Mouse (Mus musculus): ENCODE measurements around the gene Dbnl.
A peak's percentile ranks its signal among the peaks of the same experiment; 100 is the strongest.

The Dbnl gene

GRCm38 (mm10) chr11:5788056-5789014, at the start of gene Dbnl:
Dbnl (plus strand) TSS chr11:5788488.
- peak; percentile 95 for DNase-seq

- DNase-seq: no peak
Measured at GRCm38 (mm10) chr11:5738888-5739632, 49.2 kb upstream of the Dbnl start.

GRCm38 (mm10) chr11:5739846-5740245, 48.4 kb upstream of the Dbnl start:
- no peak for DNase-seq

DNA sequence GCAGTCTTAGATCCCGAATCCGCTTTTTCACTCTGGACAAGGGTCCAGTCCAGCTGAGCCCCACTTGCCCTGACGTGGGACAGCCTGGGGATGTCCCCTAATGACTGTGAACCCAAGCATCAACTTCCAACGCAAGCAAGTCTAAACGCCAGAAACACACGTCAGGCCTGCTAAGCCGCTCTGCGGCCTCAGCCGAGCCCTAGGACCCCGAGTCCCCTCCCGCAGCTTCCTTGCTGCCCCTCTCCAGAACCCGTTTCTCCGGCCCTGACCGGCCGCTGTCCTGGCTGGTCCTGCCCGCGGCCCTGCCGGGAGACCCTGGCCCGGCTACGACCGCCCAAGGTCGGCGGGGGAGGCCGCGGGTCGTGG, 47.7 kb upstream of the Dbnl start:
- no peak for DNase-seq

GRCm38 (mm10) chr11:5740965-5741627, 47.2 kb upstream of the Dbnl start:
- peak; percentile 82 for DNase-seq

- no peak for DNase-seq
Measured at GRCm38 (mm10) chr11:5742106-5742505, 46.2 kb upstream of the Dbnl start.

DNA sequence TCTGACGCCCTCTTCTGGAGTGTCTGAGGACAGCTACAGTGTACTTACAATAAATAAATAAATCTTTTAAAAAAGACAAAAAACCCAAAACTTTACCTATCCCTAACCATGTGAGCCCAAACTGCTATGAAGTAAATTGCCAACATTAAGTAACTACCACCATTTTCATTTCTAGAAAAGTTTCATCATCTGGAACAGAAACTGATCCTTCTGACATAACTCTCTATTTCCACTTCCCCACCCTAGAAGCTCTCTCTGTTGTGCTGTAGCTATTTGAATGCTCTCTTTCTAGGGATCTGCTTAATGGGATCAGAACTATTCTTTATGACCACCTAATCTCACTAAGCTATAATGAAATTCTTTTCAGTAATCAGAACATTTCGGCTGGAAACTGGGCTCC, 43.3 kb upstream of the Dbnl start:
- DNase-seq: no peak

GRCm38 (mm10) chr11:5753755-5754154, 34.5 kb upstream of the Dbnl start:
- DNase-seq: no peak

DNA sequence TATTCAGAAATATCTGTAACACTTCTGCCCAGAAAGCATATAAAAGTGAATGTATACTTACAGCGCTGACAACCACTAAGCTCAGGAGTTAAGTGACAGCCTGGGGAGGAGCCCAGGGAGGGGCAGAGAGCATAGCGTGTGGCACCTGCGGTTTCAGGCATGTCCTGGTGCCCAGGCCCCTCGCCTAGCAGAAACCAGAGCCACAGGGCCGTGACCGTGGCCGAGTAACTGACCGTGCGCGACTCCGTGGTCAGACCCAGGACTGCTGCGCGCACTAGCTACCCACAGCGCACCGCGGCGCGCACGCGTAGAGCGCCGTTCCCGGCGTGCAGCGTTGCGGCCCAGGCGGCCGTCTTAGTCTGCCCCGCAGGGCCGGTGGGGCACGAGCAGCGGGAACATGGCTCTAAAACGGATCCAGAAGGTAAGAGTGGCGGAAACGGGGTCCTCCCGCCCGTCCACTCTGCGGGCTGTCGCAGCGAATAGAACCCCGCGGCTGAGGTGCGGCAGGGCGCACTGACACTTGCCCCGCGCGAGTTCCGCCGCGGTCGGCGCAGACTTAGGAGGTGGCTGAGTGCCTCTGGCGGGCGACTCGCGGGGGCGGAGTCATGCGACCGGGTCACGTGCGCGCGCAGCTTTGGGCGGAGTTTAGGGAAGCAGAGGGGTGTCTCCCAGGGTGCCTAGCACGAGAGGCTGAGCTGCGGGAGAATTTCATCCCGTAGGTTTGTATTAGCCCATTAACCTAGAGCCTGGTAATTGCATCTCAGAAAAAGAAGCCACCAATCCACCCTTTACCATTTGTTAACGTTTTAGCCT, 26.3 kb upstream of the Dbnl start, which contains the start of gene Urgcp:
TSS of gene Urgcp (minus strand) at position 557 of the 813 bp plus-strand sequence.
- peak; percentile 92 for DNase-seq

DNA sequence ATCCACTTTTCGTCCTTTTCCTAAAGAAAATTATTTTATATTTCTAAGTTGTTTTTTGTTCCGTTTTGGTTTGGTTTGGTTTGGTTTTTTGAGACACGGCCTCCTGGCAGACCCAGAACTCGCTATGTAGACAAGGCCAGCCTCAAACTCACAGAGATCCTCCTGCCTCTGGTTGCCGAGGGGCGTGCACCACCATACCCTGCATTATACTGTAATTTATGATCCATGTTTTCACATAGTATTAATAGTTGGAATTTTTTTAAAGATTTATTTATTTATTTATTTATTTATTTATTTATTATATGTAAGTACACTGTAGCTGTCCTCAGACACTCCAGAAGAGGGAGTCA, 25.7 kb upstream of the Dbnl start:
- DNase-seq: no peak

DNA sequence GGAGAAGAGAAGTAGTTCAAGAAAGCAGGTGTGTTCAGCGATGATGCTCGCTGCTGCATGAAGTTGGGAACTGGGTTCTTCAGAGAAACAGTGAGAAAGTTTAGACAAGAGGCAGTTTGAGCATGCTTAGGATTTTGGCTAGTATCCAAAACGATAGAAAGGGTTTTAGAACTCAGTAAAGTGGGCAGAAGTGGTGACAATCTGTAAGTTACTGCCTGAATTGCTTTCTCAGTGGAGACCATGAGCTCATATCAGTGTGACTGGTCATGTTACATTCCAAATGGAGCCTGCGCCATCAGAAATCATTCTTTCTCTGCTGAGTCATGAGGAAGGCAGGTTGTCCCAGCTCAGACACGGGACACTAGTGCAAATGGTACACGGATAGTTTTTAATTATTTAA, 22.3 kb upstream of the Dbnl start:
- DNase-seq: no peak

- DNase-seq: no peak
Measured at GRCm38 (mm10) chr11:5778481-5778880, 9.8 kb upstream of the Dbnl start.

DNA sequence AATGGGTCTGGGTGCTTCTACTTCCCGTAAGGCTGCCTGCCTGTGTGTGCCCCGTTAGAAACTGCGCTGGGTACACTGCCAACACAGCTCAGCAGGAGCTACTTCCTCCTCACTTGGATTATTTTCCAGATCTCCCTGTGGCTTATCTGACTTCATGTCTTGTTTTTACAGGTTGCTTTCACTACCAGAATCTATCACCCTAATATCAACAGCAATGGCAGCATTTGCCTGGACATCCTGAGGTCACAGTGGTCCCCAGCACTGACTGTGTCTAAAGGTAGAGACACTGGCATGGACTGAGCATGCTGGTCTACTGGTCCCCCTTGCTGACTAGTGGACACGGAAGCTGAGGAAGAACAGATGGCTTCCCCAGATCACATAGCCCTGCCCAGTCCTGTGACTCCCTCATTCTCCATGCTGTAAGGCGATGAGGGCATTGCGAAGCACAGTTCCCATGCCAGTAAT, 8.2 kb upstream of the Dbnl start:
- DNase-seq: no peak

DNA sequence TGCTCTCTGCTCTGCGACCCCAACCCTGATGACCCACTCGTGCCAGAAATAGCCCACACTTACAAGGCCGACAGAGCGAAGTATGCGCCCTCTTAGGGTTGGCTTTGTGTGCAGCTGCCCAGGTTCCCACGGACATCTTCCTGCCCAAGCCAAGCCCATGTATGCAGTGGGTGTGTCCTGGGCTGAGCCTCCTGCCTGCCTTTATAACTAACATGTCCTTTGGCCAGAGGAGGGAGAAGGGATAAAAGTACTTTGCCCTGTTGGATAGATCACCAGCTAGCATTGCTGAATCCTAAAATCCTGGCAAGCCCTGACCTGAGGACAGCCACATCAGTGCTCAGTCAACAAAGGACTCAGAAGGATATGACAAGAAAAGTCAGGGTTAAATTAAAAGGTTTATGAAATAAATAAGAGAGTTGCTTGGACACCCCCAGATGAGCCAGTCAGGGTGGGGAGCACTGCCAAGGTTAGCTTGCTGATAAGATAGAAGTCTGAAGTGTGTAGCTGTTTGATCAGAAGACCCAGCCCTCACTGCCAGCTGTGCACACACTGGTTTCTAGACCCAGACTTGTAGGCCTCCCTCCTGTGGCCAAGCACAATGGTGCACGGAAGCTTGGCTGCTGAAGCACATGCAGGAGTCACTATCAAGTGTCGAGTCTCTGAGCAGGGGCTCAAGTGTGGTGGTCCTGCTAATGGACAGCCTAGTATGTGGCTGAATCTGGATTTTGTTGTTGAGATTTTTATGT, 5.9 kb upstream of the Dbnl start:
- no peak for DNase-seq

GRCm38 (mm10) chr11:5785732-5786131, 2.6 kb upstream of the Dbnl start:
- no peak for DNase-seq

DNA sequence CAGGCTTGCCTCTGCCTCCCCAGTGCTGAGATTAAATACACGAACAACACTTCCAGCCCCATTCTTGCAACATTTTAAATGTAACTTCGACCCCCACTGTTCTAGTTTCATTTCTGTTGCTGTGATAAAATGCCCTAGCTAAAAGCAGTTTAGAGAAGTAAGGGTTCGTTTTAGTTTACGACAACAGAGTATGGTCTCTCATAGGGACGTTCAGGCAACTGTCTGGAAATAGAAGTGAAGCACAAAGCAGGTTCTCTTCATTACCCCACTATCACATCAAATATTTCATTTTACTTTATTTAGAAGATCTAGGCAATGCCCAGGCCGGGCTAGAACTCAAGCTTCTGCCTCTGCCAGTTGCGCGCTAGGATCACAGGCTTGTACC, 625 bp upstream of the Dbnl start:
- no peak for DNase-seq

DNA sequence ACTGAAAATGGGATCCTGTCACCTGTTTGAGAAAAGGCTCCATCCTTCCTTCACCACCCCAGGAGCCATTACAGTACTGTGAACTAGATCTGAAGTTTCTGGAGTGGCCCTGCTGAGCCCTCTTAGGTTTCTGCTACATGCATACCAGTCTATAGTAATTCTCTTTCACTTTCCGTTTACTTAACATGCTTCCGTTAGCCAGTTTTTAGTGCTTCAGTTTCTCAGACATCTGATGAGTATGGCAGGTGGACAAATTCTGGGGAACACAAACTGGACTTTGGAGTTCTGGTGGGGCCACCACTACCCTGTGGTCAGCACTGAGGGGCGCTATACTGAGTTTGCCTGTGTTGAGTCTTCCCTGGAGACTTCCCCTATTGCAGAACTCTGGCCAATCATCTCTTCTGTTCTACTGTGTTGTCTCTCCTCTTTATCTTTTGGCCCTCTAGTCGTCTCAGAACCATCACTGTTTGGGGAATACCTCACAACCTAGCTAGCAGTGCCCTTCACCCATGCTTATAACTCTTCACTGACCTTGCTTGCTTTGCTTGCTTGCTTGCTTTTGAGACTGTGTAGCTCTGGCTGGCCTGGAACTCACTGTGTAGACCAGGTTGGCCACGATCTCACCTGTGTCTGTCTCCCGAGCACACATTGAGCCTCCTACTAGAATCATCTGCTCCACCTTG, 924 bp downstream of the Dbnl start:
- no peak for DNase-seq

GRCm38 (mm10) chr11:5789754-5790333, 1.6 kb downstream of the Dbnl start:
- DNase-seq: no peak

GRCm38 (mm10) chr11:5790431-5790830, 2.1 kb downstream of the Dbnl start:
- no peak for DNase-seq

- DNase-seq: no peak
Measured at GRCm38 (mm10) chr11:5795290-5795689, 7.0 kb downstream of the Dbnl start.

DNA sequence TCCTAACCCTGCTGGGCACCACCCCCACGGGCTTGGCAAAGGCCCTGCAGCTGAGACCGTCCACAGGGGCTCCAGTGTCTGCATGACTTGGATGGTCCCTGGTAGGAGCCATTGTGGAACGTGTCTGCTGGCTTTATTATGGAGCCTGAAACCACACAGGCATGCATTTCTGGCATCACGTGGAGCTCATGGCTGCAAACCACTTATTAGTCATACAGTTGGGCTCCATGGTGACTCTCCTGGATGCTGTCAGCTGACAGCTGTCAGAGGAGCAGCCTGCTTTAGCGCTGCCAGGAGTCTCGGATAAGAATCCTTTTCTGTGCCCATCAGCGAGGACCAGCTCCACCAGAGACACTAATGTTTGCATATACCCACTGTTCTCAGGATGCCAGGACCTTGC, 7.4 kb downstream of the Dbnl start:
- peak; percentile 88 for DNase-seq

Data from layer of hippocampus, adult 9-11 months (tissue).